Mouse (Mus musculus) telencephalon, adult 2 months (tissue): Measurements from ENCODE around the gene Etaa1.
A peak's percentile ranks its signal among the peaks of the same experiment; 100 is the strongest.
"Not testable (repeated sequence)": the region's sequence is repeated elsewhere in the genome, so short reads cannot be mapped to it uniquely, and the experiment has no call there.

Experiments
- DNase-seq: peaks from one replicate; pipeline ENCODE4 v3.0.0-alpha.2; 2011; ENCODE audit warnings: low read depth, low spot score

Etaa1 gene

DNA sequence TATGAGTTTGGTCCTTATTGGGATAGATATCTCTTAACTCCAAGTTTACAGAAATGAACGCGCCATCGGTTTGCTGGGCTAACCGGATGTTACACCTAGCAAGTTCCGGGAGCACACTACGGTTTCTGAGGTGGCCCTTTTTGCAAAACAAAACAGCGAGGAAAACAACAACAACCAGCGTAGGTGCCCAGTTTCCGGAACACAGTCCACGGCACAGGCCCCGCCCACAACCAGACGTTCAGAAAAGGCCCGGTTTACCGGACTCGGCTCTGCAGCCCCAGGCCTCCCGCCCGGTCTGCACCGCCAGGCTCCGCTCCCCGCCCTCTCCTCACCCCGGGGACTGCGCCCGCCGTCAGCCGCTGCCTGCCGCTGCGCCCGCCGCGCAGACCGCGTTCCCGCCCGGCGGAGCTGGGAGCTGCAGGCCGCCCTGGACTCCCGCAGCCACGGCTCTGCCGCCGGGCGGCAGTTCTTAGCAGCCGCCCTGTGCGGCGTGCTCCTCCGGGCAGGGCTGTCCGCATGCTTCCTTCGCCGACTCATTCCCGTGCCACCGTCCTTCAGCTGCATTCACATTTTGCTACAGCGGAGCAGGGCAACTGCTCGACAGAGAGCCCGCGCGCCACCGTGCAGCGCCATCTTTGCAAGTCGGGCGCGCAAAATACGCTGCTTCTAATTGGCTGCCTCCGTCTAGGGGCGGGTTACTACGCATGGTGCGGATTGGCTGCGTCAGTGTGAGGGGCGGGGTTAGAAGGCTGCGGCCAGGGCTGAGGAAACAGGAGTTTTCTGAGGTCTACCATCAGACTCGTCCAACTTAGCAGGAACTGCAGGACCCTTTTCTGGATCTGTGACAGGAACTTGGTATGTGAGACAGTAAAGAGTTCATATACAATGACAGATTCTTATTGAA, at the start of gene Etaa1:
TSS of gene Etaa1 (minus strand) at position 645 of the 904 bp plus-strand sequence.
- DNase-seq = peak; percentile 87

DNA sequence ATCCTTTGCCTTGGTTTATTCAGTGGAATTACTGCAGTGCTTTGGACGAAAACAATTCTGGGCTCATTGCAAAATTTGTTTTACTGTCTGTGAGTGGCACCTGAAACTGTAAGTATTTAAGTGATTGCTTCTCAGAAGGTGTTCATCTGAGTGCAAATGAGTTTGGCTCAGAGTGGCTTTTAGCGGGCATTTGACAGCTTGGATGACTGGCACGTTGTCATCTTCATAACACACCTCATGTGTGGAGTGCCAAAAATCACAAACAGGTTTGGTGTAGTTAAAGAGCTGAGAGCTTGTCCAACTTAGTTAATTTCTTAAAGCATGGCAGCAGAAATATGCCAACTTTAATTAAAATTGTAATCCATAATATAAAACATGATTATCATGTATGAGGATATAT, 40.5 kb upstream of the Etaa1 start:
- DNase-seq = no peak

DNA sequence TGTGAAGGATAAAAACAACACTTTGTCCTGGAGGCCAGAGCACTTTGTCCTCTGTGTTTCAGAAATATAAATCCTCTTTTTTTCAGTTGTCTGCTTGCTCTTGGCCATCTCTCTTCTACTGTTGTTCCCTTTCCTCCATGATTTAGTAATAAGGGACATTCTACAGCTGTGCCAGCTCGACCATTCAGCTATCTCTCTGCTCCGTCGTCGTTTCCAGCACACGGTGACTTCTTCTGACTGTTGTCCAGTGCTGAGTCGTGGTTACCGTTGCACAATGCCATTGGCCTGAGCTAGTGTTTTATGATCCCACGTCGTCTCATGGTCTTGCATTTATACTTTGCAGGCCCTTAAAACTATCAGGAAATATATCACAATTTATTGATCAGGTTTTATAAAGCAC, 38.6 kb upstream of the Etaa1 start:
- DNase-seq = no peak

DNA sequence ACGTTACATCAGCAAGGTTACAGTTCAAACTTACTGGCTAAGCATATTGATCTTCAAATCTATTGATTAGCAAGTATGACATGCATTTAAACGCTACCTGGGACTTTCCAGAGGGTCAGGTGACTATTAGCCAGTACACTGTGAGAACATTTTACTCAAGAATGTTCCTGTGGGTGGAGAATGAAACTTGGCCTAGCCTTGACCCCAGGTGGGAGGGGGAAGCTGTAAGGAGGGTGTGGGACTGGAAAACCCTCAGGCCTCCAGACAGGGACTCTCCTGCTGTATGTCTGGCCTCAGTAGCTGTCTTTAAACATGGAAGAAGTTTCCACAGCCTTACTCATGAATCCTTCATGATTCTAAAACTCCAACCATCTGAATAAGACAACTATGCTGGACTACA, 29.7 kb upstream of the Etaa1 start:
- DNase-seq = no peak

DNA sequence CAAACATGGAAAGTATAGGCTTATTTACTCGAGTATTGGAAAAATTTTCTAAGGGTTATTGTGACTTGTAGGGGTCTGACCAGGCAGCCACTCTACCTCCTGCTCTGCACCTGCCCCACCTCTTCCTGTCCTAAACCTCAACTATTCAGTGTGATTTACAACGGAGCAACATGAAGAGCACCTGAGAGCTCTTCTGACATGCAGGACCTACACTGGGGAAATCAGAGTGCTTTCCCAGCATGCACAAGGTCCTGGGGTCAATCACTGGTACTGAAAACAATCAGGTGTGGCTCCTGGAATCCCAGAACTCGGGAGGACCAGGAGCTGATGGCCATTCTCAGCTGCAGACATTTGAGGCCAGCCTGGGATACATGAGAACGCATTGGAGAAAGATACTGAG, 27.6 kb upstream of the Etaa1 start:
- DNase-seq = no peak

DNA sequence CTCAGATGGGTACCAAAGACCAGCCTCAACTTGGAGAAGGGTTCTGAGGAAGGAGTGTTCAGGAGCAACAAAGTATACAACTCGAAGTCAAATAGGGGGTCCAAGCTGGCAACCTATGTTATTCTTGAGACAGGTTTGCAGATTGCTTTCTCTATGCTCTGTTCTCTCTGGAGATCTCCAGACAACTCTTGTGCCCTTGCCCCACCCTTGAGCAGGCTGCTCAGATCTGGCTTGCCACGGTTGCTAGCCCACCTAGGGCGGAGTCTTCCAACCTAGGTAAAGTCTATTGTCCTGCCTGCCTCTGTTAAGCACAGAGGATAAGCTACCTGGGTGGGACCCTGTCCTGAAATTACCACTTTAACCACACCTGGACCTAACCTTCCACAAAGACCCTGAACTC, 21.9 kb upstream of the Etaa1 start:
- DNase-seq = no peak

DNA sequence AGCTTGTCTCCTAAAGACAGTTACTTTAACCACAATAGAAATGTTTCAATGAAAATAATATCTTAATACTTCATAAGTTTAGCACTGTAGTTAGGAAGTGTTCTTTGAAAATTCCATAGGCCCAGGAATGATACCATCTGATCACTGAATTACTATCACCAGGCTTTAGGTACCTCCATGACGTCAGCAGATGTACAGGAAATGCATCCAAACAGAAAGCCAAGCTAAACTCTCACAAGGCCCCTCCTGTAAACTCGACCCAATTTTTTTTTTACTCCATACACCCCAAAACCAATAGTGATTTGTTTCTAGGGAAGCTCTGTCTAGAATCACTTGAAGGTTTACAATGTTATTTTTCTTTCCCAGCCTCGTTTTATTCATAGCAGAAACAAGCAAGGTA, 884 bp downstream of the Etaa1 start:
- DNase-seq = no peak

DNA sequence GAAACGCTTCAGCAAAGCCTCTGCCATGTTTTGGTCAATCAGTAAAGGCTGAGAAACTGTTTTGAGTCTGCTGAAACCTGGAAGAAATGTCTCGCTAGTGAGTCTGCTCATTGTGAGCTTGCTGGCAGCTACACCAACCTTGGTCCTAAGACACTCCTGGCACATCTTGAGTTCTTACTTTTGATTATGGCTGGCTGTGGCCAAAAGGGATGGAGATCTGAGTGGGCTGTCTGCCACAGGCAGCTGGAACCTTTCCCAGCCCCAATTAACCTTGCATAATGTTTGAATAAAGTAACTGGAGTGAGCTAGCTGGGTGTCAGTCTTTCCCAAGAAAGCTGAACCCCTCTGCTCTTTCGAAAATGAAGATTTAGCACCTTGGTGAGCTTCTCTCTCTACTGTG, 2.3 kb downstream of the Etaa1 start:
- DNase-seq = no peak

DNA sequence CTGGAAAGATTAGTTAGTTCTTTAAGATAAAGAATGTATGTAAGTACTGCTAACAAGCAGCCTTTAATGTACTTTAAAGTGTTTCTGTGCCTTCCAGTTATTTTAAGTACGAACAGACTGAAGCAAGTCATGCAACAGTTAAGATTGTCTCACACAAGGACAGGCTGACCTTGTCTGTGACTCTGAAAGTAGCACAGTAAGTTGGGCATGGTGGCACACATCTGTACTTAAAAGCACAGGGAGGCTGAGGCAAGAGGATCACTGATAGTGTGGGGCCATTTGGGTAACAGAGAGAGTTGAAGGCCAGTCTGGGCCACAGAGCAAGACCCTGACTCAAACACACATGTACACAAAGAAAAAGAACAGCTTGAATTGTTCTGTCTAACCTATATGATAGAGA, 14.5 kb downstream of the Etaa1 start:
- no peak for DNase-seq

DNA sequence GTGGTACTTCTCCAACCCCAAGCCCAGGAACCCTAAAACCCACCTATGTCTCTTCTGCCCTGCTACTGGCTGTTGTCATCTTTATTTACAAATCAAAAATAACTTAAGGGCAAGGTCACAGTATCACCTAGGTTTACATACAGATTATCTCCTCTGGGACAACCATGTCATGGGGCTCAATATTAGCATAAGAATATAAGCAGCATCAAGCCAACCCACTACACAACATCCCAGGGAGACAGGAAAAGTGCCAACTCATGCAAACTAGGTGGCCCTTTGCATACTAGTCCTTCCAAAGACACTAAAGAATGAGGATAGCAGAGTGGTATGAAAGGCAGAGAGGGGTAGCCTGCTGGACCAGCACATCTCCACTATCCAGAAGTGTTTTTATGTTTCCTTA, 15.7 kb downstream of the Etaa1 start:
- DNase-seq = no peak

DNA sequence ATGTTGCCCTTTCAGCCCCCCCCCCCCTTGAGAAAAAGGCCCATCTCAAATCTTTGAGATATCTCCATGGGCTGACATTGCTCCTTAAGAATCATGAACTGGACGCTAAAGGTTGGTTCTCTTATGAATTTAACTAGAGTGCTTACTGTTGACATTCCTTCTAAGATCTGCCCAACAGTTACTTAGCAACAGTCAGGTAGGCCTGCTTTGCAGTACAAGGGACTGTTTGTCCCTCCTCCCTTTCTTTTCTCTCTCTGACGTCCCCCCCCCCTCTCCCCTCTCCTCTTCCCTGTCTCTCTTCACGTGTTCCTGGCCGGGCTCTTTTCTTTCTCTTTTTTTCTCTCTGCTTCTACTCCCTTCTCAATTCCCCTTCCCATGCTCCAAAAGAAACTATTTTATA, 35.8 kb downstream of the Etaa1 start:
- DNase-seq = no peak

DNA sequence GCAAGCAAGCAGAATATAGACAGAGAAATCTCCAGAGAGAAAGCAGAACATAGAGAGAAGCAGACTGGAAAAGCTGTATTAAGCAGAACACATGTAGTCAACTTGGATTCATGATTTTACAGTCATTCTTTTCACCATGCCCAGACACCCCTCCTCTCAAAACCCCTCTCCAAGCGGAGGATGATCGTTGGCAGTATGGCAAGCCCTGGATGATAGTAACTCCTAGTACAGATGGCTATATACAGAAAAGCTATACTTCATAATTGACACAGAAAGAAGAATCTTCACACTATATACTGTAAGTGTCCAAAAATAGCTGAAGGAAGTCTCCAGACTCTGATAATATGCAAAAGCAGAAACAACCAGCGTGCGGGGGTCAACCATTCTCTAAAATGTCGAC, 36.6 kb downstream of the Etaa1 start:
- DNase-seq = no peak

DNA sequence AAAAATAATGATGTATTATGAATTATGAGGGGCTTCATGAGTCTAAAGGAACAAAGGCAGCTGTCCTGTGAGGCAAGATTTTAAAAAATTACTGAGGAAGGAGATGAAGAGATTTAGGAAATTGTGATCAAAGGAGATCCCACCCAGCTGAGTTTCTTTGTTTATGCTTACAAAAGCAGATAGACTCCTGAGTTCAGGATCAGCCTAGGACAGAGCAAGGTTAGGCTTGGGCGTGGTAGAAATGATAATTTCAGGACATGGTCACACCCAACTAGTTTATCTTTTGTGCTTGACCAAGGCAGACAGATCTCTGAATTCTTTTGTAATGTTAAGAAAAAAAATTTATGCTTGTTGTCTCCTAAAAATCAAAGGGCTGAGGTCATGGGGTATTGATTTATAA, 37.2 kb downstream of the Etaa1 start:
- no peak for DNase-seq

DNA sequence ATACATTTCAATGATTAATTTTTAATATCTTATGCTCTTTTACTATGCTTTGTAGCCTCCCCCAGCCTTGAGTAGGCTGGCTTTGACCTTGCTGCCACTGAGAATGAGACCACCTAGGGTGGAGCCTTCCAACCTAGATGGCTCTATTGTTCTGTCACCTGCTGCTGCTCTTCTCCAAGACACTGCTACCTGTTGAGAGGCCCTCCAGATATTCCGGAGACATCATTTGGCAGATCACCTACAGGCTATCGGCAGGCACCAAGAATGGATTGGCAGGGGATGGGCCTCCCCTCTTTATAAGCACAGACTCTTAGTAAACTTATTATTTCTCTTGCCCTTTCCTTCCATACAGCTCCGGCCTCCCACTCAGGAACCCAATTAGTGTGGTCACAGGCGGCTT, 52.7 kb downstream of the Etaa1 start:
- not testable (repeated sequence) for DNase-seq
